Mouse (Mus musculus) ES-E14 (cell line): ENCODE results near the gene Hoxc13.

Experiments
- CHD2 ChIP-seq: IDR thresholded peaks from 2 replicates; pipeline ENCODE4 v1.6.1; 2014; ENCODE audit warnings: mild to moderate bottlenecking, low read depth, low read length, inconsistent platforms
- HCFC1 ChIP-seq: IDR thresholded peaks from 2 replicates; pipeline ENCODE4 v1.6.1; 2012; ENCODE audit warnings: low read length, inconsistent platforms, borderline replicate concordance; ENCODE audit not compliant: insufficient read depth
- ZC3H11A ChIP-seq: IDR thresholded peaks from 2 replicates; pipeline ENCODE4 v1.6.1; 2012; ENCODE audit warnings: low read depth, mild to moderate bottlenecking, inconsistent platforms, low read length, borderline replicate concordance

GRCm38 (mm10) chr15:102910496-102911095 lies 10.3 kb upstream of the Hoxc13 start:
- TF ChIP-seq ZC3H11A (no peak), HCFC1 (no peak), CHD2 (no peak)
